Mouse (Mus musculus) midbrain, embryonic 12.5 days (tissue): ENCODE results near the gene Ldlrad3. TPM values are rescaled to one million over a fixed set of nuclear protein-coding genes. Genes with fewer than 3 reads are reported as not detected.
A peak's percentile ranks its signal among the peaks of the same experiment; 100 is the strongest.

Source experiments
- ATAC-seq: fragments of 200-750 bp; cut with Nextera tagmentation; 2 replicates; pipeline ENCODE4 v1.8.0; 2017; ENCODE audit warnings: low read depth, moderate TSS enrichment, moderate library complexity; ENCODE audit not compliant: low FRiP score
- H3K27ac ChIP-seq: fragments of 300-500 bp; sonication (generic); replicated peaks from 2 replicates; pipeline ENCODE4 v1.5.1; 2016; ENCODE audit warnings: mild to moderate bottlenecking
- H3K27me3 ChIP-seq: fragments of 300-500 bp; sonication (generic); 2 replicates; pipeline ENCODE4 v1.6.1; 2016; ENCODE audit warnings: mild to moderate bottlenecking
- H3K36me3 ChIP-seq: fragments of 300-500 bp; sonication (generic); 2 replicates; pipeline ENCODE4 v1.6.1; 2016
- H3K4me1 ChIP-seq: fragments of 300-500 bp; sonication (generic); 2 replicates; pipeline ENCODE4 v1.6.1; 2016
- H3K4me2 ChIP-seq: fragments of 300-500 bp; sonication (generic); replicated peaks from 2 replicates; pipeline ENCODE4 v1.6.1; 2016; ENCODE audit warnings: mild to moderate bottlenecking, moderate library complexity
- H3K4me3 ChIP-seq: fragments of 300-500 bp; sonication (generic); 2 replicates; pipeline ENCODE4 v1.5.1; 2016; ENCODE audit warnings: mild to moderate bottlenecking
- H3K9ac ChIP-seq: fragments of 300-500 bp; sonication (generic); replicated peaks from 2 replicates; pipeline ENCODE4 v1.6.1; 2016; ENCODE audit warnings: mild to moderate bottlenecking, moderate library complexity
- H3K9me3 ChIP-seq: fragments of 300-500 bp; sonication (generic); 2 replicates; pipeline ENCODE4 v1.6.1; 2016; ENCODE audit warnings: mild to moderate bottlenecking
- WGBS: fragments of 180-500 bp; shearing (Covaris S2); methylation state at CpG from one replicate; pipeline ENCODE4 v1.1.7; 2016; 5-methylcytosine and 5-hydroxymethylcytosine counted together
- polyA plus RNA-seq: library from polyadenylated mRNA; unstranded; fragments of >200 nt; fragmentation: Nextera tagmentation; extraction: Ambion mirVana; gene quantifications from 2 replicates; pipeline ENCODE4 v1.2.1, GENCODE M21; 2016

Ldlrad3 gene
- polyA plus RNA-seq, 1 experiment from 2014 or later = 58.8 TPM

- H3K27me3 ChIP-seq = no peaks in the 10 kb centered on the region
Observed at GRCm38 (mm10) chr2:102119751-102120505, 66.3 kb downstream of the Ldlrad3 start.

GRCm38 (mm10) chr2:102118988-102119460 lies 67.2 kb downstream of the Ldlrad3 start:
- Histone ChIP-seq H3K9ac (no peak overlapping the region), H3K4me2 (no peak overlapping the region), H3K9me3 (no peaks in the 10 kb centered on the region), H3K4me1 (peaks cover 57% of the 10 kb centered on the region), H3K27me3 (no peaks in the 10 kb centered on the region), H3K4me3 (no peak overlapping the region), H3K36me3 (no peaks in the 10 kb centered on the region), H3K27ac (no peak overlapping the region)
- no peak for ATAC-seq
- 39% methylated on average over 15 of the region's 15 CpGs for WGBS

More at GRCm38 (mm10) chr2:102119751-102120505, 66.3 kb downstream of the Ldlrad3 start:
- no peak overlapping the region for H3K4me3 ChIP-seq
- 70% methylated on average over 12 of the region's 12 CpGs for WGBS
- H3K9ac ChIP-seq = no peak overlapping the region
- H3K9me3 ChIP-seq = no peaks in the 10 kb centered on the region
- peaks cover 57% of the 10 kb centered on the region for H3K4me1 ChIP-seq
- H3K4me2 ChIP-seq = no peak overlapping the region
- no peaks in the 10 kb centered on the region for H3K36me3 ChIP-seq
- no peak for ATAC-seq
- no peak overlapping the region for H3K27ac ChIP-seq

GRCm38 (mm10) chr2:102117402-102117760 lies 68.8 kb downstream of the Ldlrad3 start:
- Histone ChIP-seq H3K4me3 (no peak overlapping the region), H3K27me3 (no peaks in the 10 kb centered on the region), H3K4me2 (no peak overlapping the region; the same call in 1 of the 2 replicates), H3K27ac (peak overlapping the region; percentile 43), H3K9me3 (no peaks in the 10 kb centered on the region), H3K9ac (no peak overlapping the region), H3K4me1 (peaks cover 52% of the 10 kb centered on the region), H3K36me3 (0 out of 2 replicates have a peak, but pooled peaks cover 4% of the 10 kb centered on the region)
- peak; percentile 35; the same call in 1 of the 2 replicates for ATAC-seq
- WGBS = 24% methylated on average over 6 of the region's 6 CpGs

- H3K27me3 ChIP-seq = no peaks in the 10 kb centered on the region
- H3K4me1 ChIP-seq = peaks cover 46% of the 10 kb centered on the region
- no peaks in the 10 kb centered on the region for H3K9me3 ChIP-seq
- no peak overlapping the region for H3K4me2 ChIP-seq
- ATAC-seq = peak; percentile 27; the same call in 1 of the 2 replicates
- 40% methylated on average over 9 of the region's 9 CpGs for WGBS
- H3K27ac ChIP-seq = peak overlapping the region; percentile 43; the same call in 1 of the 2 replicates
- peaks cover 4% of the 10 kb centered on the region; the same call in 1 of the 2 replicates for H3K36me3 ChIP-seq
- no peak overlapping the region for H3K9ac ChIP-seq
- no peak overlapping the region for H3K4me3 ChIP-seq
Observed at GRCm38 (mm10) chr2:102116521-102117401, 69.4 kb downstream of the Ldlrad3 start.

- Histone ChIP-seq H3K4me1 (peaks cover 25% of the 10 kb centered on the region), H3K36me3 (peaks cover 16% of the 10 kb centered on the region; the same call in 1 of the 2 replicates), H3K27me3 (no peaks in the 10 kb centered on the region), H3K27ac (no peak overlapping the region), H3K4me3 (no peak overlapping the region), H3K9ac (no peak overlapping the region), H3K4me2 (no peak overlapping the region), H3K9me3 (no peaks in the 10 kb centered on the region)
- WGBS = 97% methylated on average over 3 of the region's 3 CpGs
- ATAC-seq = no peak
Observed at GRCm38 (mm10) chr2:102113801-102114200, 72.4 kb downstream of the Ldlrad3 start.

DNA sequence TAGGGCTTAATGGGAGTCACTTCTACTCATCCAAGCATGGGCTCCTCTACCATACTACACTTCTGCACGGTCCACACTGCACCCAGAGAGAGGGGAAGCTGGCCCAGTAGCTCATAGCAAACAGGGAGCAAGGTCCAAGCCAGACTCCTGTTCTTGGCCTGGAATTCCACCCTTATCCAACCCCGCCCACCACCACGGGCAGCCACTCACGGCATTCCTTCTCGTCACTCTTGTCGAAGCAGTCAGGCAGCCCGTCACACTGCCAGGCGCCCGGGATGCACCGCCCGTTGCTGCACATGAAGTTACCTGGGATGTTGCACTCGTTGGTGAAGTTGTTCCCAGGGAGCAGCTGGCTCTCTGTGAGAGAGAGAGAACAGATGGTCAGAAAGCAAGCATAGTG lies 72.9 kb downstream of the Ldlrad3 start:
- ATAC-seq = no peak
- Histone ChIP-seq H3K9ac (no peak overlapping the region), H3K4me1 (peaks cover 23% of the 10 kb centered on the region), H3K36me3 (peaks cover 16% of the 10 kb centered on the region; the same call in 1 of the 2 replicates), H3K4me3 (no peak overlapping the region), H3K4me2 (no peak overlapping the region), H3K9me3 (no peaks in the 10 kb centered on the region), H3K27me3 (no peaks in the 10 kb centered on the region), H3K27ac (no peak overlapping the region)
- WGBS = 83% methylated on average over 12 of the region's 12 CpGs

GRCm38 (mm10) chr2:102111906-102112499 lies 74.2 kb downstream of the Ldlrad3 start:
- no peaks in the 10 kb centered on the region for H3K9me3 ChIP-seq
- no peaks in the 10 kb centered on the region for H3K27me3 ChIP-seq
- H3K4me1 ChIP-seq = peaks cover 10% of the 10 kb centered on the region
- no peak for ATAC-seq
- 82% methylated on average over 13 of the region's 13 CpGs for WGBS
- peaks cover 16% of the 10 kb centered on the region; the same call in 1 of the 2 replicates for H3K36me3 ChIP-seq
- no peak overlapping the region for H3K9ac ChIP-seq
- no peak overlapping the region for H3K4me3 ChIP-seq
- H3K4me2 ChIP-seq = no peak overlapping the region
- no peak overlapping the region for H3K27ac ChIP-seq

GRCm38 (mm10) chr2:102110306-102110705 lies 75.9 kb downstream of the Ldlrad3 start:
- Histone ChIP-seq H3K4me2 (no peak overlapping the region), H3K9me3 (no peaks in the 10 kb centered on the region), H3K4me1 (no peaks in the 10 kb centered on the region), H3K36me3 (peaks cover 16% of the 10 kb centered on the region; the same call in 1 of the 2 replicates), H3K9ac (no peak overlapping the region), H3K27ac (no peak overlapping the region), H3K27me3 (no peaks in the 10 kb centered on the region), H3K4me3 (no peak overlapping the region)
- ATAC-seq = no peak
- 85% methylated on average over 2 of the region's 2 CpGs for WGBS

DNA sequence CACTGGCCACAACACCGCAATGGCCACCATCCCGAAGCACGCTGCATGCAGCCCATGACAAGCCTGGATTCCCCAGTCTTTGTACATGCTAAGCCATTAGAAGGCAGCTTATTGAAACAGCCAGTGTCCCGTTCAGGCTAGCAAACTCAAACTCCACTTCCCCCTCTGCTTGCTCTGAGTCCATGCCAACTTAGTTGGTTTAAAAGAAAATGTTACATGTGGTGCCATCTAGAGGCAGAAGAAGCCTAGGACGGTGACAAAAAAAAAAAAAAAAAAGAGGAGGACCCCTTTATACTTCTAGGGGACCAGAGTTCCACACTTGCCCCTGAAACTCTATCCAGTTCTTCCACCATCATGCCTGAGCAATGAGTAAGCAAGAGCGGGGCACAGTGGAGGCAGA lies 78.9 kb downstream of the Ldlrad3 start:
- Histone ChIP-seq H3K36me3 (peaks cover 12% of the 10 kb centered on the region; the same call in 1 of the 2 replicates), H3K4me2 (no peak overlapping the region), H3K4me3 (no peak overlapping the region), H3K9ac (no peak overlapping the region), H3K9me3 (no peaks in the 10 kb centered on the region), H3K27me3 (no peaks in the 10 kb centered on the region), H3K27ac (no peak overlapping the region), H3K4me1 (no peaks in the 10 kb centered on the region)
- WGBS = 70% methylated on average over 6 of the region's 6 CpGs
- peak; percentile 41; the same call in 1 of the 2 replicates for ATAC-seq

DNA sequence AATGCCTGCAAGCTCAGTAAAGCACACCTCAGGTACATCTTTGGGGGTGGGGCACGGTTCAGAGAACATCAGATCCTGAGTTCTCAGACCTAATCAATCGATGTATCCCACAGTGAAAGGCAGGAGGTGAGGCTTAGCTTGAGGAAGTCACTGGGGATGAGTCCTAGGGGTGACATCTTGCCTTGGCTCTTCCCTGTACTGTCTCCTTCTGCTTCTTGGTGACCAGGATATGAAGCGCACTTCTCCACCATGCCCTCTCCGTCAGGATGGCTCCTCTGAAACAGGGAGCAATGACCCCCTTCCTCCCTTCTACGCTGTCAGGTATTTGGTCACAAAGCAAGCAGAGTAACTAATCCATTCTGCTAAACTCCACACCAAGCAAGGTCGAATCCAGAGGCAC lies 79.5 kb downstream of the Ldlrad3 start:
- ATAC-seq = no peak
- no peaks in the 10 kb centered on the region for H3K4me1 ChIP-seq
- no peak overlapping the region for H3K9ac ChIP-seq
- peaks cover 12% of the 10 kb centered on the region; the same call in 1 of the 2 replicates for H3K36me3 ChIP-seq
- H3K9me3 ChIP-seq = no peaks in the 10 kb centered on the region
- H3K4me2 ChIP-seq = no peak overlapping the region
- no peak overlapping the region for H3K27ac ChIP-seq
- no peaks in the 10 kb centered on the region for H3K27me3 ChIP-seq
- H3K4me3 ChIP-seq = no peak overlapping the region
- 91% methylated on average over 6 of the region's 6 CpGs for WGBS

DNA sequence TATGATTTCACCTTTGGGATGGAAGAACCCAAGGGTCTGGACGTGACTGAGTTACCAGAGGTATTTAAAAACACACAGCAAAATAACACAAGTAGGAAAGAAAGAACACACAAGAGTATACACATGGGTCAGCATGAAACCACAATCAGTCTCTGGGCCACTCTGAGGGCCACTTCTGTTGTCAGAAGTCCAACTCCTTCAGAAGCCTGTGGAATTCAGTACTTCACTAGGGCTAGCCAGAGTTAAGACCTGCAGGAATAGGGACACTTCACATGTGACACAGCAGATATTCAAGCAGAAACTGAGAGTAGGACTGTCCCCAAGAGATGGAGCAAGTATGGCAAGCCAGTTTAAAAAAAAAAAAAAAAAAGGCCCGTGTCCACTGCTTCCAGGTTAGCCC lies 80.7 kb downstream of the Ldlrad3 start:
- H3K36me3 ChIP-seq = peaks cover 5% of the 10 kb centered on the region; the same call in 1 of the 2 replicates
- no peaks in the 10 kb centered on the region for H3K27me3 ChIP-seq
- 98% methylated on average over 2 of the region's 2 CpGs for WGBS
- H3K4me2 ChIP-seq = no peak overlapping the region
- H3K9me3 ChIP-seq = no peaks in the 10 kb centered on the region
- H3K4me3 ChIP-seq = no peak overlapping the region
- H3K4me1 ChIP-seq = no peaks in the 10 kb centered on the region
- no peak overlapping the region for H3K27ac ChIP-seq
- no peak overlapping the region for H3K9ac ChIP-seq
- no peak for ATAC-seq
